Mouse (Mus musculus): Measurements from ENCODE around the gene Kcnt1. TPM values are rescaled to one million over a fixed set of nuclear protein-coding genes. Genes with fewer than 3 reads are reported as not detected.

Gene Kcnt1
- polyA plus RNA-seq (2017; shearing (Covaris generic)), result 1 to 10 TPM in 1 of 2 experiments, under 1 TPM in 1; 0.45 to 1.6 TPM

DNA sequence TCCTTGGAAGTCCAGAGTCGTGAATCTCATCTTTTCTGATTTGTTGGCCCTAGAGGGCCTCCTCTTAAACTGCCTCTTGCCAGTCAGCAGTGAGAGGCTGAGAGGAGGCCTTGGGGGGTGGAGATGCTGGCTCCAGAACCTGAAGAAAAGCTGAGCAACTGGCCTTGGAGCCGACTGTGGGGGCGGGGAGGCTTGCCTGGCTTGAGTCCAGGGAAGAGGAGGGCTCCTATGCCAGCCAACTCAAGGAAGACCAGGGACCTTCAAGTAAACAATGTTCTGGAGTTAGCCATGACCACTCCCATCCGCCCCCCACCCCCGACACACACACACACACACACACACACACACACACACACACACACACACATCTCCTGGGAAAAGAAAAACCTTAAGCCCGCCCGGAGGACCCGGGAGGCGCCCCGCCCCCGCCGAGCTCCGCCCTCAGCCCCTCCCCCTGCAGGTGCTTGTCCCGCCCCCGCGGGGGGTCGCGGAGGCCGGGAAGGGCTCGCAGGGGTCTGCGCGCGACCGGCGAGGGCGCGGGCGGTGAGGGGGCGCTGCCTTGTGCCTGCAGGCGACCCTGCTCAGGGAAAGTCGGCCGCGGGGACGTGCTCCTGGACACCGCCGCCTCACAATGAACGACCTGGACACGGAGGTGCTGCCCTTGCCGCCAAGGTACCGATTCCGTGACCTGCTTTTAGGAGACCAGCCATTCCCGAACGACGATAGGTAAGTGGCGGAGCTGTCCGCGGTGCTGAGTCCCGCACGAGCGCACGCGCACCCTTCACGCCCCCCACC is at the start of gene Kcnt1:
TSS of gene Kcnt1 (plus strand) at position 398 of the 795 bp plus-strand sequence.

GRCm38 (mm10) chr2:25815748-25816147 is 47.8 kb upstream of the Kcnt1 start, which contains the start of gene Glt6d1:
Gene Glt6d1, minus strand, starts transcription at chr2:25815848.

DNA sequence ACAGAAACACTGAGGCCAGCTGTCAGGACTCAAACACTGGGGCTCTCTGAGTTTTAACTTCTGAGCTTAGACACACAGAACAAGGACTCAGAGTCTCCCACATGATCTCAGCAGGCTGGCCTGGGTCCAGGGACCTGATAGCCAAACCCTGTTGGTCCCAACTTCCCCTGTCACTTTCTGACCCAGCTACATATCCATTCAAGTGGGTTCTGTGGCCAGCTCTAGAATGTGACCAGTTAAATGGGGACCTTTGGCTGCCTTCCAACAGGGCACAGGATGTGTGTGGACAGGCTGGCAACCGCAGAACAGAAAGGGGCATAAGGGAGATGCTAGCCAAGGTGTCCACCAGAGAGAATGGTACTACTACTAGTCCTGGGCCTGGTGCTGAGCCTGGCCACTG is 40.7 kb upstream of the Kcnt1 start, which contains the start of gene Lcn9:
TSS of gene Lcn9 (plus strand) at position 348 of the 400 bp plus-strand sequence.

GRCm38 (mm10) chr2:25847226-25847625 is 16.3 kb upstream of the Kcnt1 start, which contains the start of gene Sohlh1:
Gene Sohlh1, minus strand, starts transcription at chr2:25847248.

Other genes starting within 250 kb of the Kcnt1 start
- not detected for gene Ccdc183, start 246.1 kb upstream of the Kcnt1 start, polyA plus RNA-seq (2017; shearing (Covaris generic))
- gene Tmem141, start 241.7 kb upstream of the Kcnt1 start, polyA plus RNA-seq (2017; shearing (Covaris generic)), result 1 to 10 TPM; 4.1 TPM
- 10 to 100 TPM in 1 of 2 experiments, not detected in 1; 18.1 TPM for gene Fcna, start 235.7 kb upstream of the Kcnt1 start, polyA plus RNA-seq (2017; shearing (Covaris generic))
- not detected for gene Lcn8, start 210.6 kb upstream of the Kcnt1 start, polyA plus RNA-seq (2017; shearing (Covaris generic))
- gene Lcn5, start 205.8 kb upstream of the Kcnt1 start, polyA plus RNA-seq (2017; shearing (Covaris generic)), result not detected
- gene Lcn6, start 186.9 kb upstream of the Kcnt1 start, polyA plus RNA-seq (2017; shearing (Covaris generic)), result under 1 TPM in 1 of 2 experiments, not detected in 1; 0.33 TPM
- 1 to 10 TPM in 1 of 2 experiments, not detected in 1; 1.0 TPM for gene Lcn10, start 181.0 kb upstream of the Kcnt1 start, polyA plus RNA-seq (2017; shearing (Covaris generic))
- gene Obp2a, start 163.7 kb upstream of the Kcnt1 start, polyA plus RNA-seq (2017; shearing (Covaris generic)), result 1 to 10 TPM in 1 of 2 experiments, not detected in 1; 1.3 TPM
- gene Bmyc, start 157.0 kb upstream of the Kcnt1 start, polyA plus RNA-seq (2017; shearing (Covaris generic)), result 100 to 1,000 TPM in 1 of 2 experiments, 10 to 100 TPM in 1; 88.1 to 160 TPM
- gene Obp2b, start 126.7 kb upstream of the Kcnt1 start, polyA plus RNA-seq (2017; shearing (Covaris generic)), result not detected
- gene Lcn3, start 98.2 kb upstream of the Kcnt1 start, polyA plus RNA-seq (2017; shearing (Covaris generic)), result not detected
- gene Lcn11, start 86.7 kb upstream of the Kcnt1 start, polyA plus RNA-seq (2017; shearing (Covaris generic)), result under 1 TPM in 1 of 2 experiments, not detected in 1; 0.45 TPM
- gene Gm13539, start 81.5 kb upstream of the Kcnt1 start, polyA plus RNA-seq (2017; shearing (Covaris generic)), result not detected
- under 1 TPM in 1 of 2 experiments, not detected in 1; 0.53 TPM for gene Glt6d1, start 47.9 kb upstream of the Kcnt1 start, polyA plus RNA-seq (2017; shearing (Covaris generic))
- not detected for gene Lcn9, start 40.6 kb upstream of the Kcnt1 start, polyA plus RNA-seq (2017; shearing (Covaris generic))
- gene Sohlh1, start 16.5 kb upstream of the Kcnt1 start, polyA plus RNA-seq (2017; shearing (Covaris generic)), result 1 to 10 TPM in 1 of 2 experiments, under 1 TPM in 1; 0.51 to 1.3 TPM
- gene Camsap1, start 119.5 kb downstream of the Kcnt1 start, polyA plus RNA-seq (2017; shearing (Covaris generic)), result 10 to 100 TPM; 19.8 to 28.8 TPM
- gene Ubac1, start 158.0 kb downstream of the Kcnt1 start, polyA plus RNA-seq (2017; shearing (Covaris generic)), result 10 to 100 TPM; 61.7 to 90.7 TPM